Mouse (Mus musculus): Measurements from ENCODE around the gene Ccdc30. TPM values are rescaled to one million over a fixed set of nuclear protein-coding genes. Genes with fewer than 3 reads are reported as not detected.

Ccdc30 gene
- polyA plus RNA-seq, 1 experiment from 2014 or later, result 10.6 TPM

Other genes with a start within 250 kb of the Ccdc30 start
- 9.7 and 11.4 TPM in 2 replicates for gene Zfp691, start 241.3 kb downstream of the Ccdc30 start, polyA plus RNA-seq (2014; fragmentation: Nextera tagmentation; extraction: Ambion mirVana)
- 6.4 and 8.2 TPM in 2 replicates for gene Ermap, start 225.5 kb downstream of the Ccdc30 start, polyA plus RNA-seq (2014; fragmentation: Nextera tagmentation; extraction: Ambion mirVana)
- gene Svbp, start 220.2 kb downstream of the Ccdc30 start, polyA plus RNA-seq (2014; fragmentation: Nextera tagmentation; extraction: Ambion mirVana), result 172 and 179 TPM in 2 replicates
- not detected in 2 replicates for gene Tmem269, start 197.3 kb downstream of the Ccdc30 start, polyA plus RNA-seq (2014; fragmentation: Nextera tagmentation; extraction: Ambion mirVana)
- gene AU022252, start 182.8 kb downstream of the Ccdc30 start, polyA plus RNA-seq (2014; fragmentation: Nextera tagmentation; extraction: Ambion mirVana), result 40.5 and 44.1 TPM in 2 replicates
- 20.5 and 21.3 TPM in 2 replicates for gene P3h1, start 182.6 kb downstream of the Ccdc30 start, polyA plus RNA-seq (2014; fragmentation: Nextera tagmentation; extraction: Ambion mirVana)
- gene Cldn19, start 160.1 kb downstream of the Ccdc30 start, polyA plus RNA-seq (2014; fragmentation: Nextera tagmentation; extraction: Ambion mirVana), result 0.19 TPM in 1 of 2 replicates, not detected in the other
- 1,250 and 1,284 TPM in 2 replicates for gene Ybx1, start 120.9 kb downstream of the Ccdc30 start, polyA plus RNA-seq (2014; fragmentation: Nextera tagmentation; extraction: Ambion mirVana)
- gene Ppih, start 95.0 kb downstream of the Ccdc30 start, polyA plus RNA-seq (2014; fragmentation: Nextera tagmentation; extraction: Ambion mirVana), result 106 and 111 TPM in 2 replicates
- gene Ppcs, start 6.9 kb upstream of the Ccdc30 start, polyA plus RNA-seq (2014; fragmentation: Nextera tagmentation; extraction: Ambion mirVana), result 25.0 and 25.5 TPM in 2 replicates
- gene Zmynd12, start 7.3 kb upstream of the Ccdc30 start, polyA plus RNA-seq (2014; fragmentation: Nextera tagmentation; extraction: Ambion mirVana), result not detected in 2 replicates
- 9.5 and 9.6 TPM in 2 replicates for gene Rimkla, start 77.1 kb upstream of the Ccdc30 start, polyA plus RNA-seq (2014; fragmentation: Nextera tagmentation; extraction: Ambion mirVana)
- gene Foxj3, start 121.5 kb upstream of the Ccdc30 start, polyA plus RNA-seq (2014; fragmentation: Nextera tagmentation; extraction: Ambion mirVana), result 21.4 and 22.6 TPM in 2 replicates
- 2.3 and 3.0 TPM in 2 replicates for gene Frg2f1, start 124.0 kb upstream of the Ccdc30 start, polyA plus RNA-seq (2014; fragmentation: Nextera tagmentation; extraction: Ambion mirVana)
- gene Guca2a, start 222.2 kb upstream of the Ccdc30 start, polyA plus RNA-seq (2014; fragmentation: Nextera tagmentation; extraction: Ambion mirVana), result not detected in 2 replicates
- not detected in 2 replicates for gene Guca2b, start 243.4 kb upstream of the Ccdc30 start, polyA plus RNA-seq (2014; fragmentation: Nextera tagmentation; extraction: Ambion mirVana)

Data from neural tube, embryonic 11.5 days (tissue).